Mouse (Mus musculus) myocyte (in vitro differentiated cells): Measurements from ENCODE around the gene Morn1.

Source experiments
- CEBPB ChIP-seq: IDR thresholded peaks from 2 replicates; pipeline ENCODE4 v1.6.1; 2011; ENCODE audit warnings: mild to moderate bottlenecking, moderate library complexity; ENCODE audit not compliant: poor library complexity, insufficient read depth, severe bottlenecking
- E2F4 ChIP-seq: IDR thresholded peaks from one replicate; pipeline ENCODE4 v1.6.1; 2011; ENCODE audit warnings: mild to moderate bottlenecking, control low read depth, moderate library complexity; ENCODE audit not compliant: insufficient read depth
- MAX ChIP-seq: IDR thresholded peaks from one replicate; pipeline ENCODE4 v1.6.1; 2011; ENCODE audit warnings: low read depth, mild to moderate bottlenecking, control low read depth
- MYOD1 ChIP-seq, 3 experiments: IDR thresholded peaks; one replicate each; pipeline ENCODE4 v1.6.1; 2011; ENCODE audit warnings: control low read depth in 2 of 3, low read depth in 2 of 3, mild to moderate bottlenecking in 2 of 3, moderate library complexity in 1 of 3; ENCODE audit not compliant: insufficient read length in 2 of 3, control insufficient read depth in 1 of 3
- POLR2A ChIP-seq: IDR thresholded peaks from one replicate; pipeline ENCODE4 v1.6.1; 2011; ENCODE audit warnings: low read depth, mild to moderate bottlenecking, control low read depth, moderate library complexity; ENCODE audit not compliant: insufficient read length
- POLR2AphosphoS2 ChIP-seq: IDR thresholded peaks from one replicate; pipeline ENCODE4 v1.6.1; 2011; ENCODE audit warnings: low read depth, control low read depth; ENCODE audit not compliant: insufficient read length
- USF1 ChIP-seq: IDR thresholded peaks from one replicate; pipeline ENCODE4 v1.6.1; 2011; ENCODE audit warnings: low read depth, mild to moderate bottlenecking, control low read depth, moderate library complexity

DNA sequence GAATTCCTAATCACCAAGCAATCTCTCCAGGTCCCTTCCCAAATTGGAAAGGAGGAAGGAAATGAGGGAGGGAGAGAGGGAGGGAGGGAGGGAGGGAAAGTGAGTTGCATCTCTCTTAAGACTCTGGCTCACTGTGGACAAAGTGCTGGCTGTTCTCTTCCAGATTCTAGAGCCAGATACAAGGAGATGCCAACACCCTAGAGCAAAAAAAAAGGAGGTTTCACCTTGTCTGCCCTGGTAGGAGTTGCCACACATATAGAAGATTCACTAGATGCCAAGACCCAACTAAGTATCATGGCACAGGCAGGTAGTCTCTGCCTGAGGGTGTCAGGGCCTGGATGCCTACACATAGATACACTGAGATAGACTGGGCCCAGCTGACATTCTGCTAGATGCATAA is 79.5 kb downstream of the Morn1 start:
- no peak for TF ChIP-seq E2F4
- TF ChIP-seq POLR2A, result no peak
- no peak for TF ChIP-seq POLR2AphosphoS2
- TF ChIP-seq USF1, result no peak
- TF ChIP-seq MAX, result no peak
- no peak for TF ChIP-seq CEBPB
- TF ChIP-seq MYOD1 (IDR thresholded peaks at IDR 0.05; ENCODE audit: control insufficient read depth in 1 of 3, insufficient read length in 2 of 3, low read depth in 2 of 3), result no peak
